Mouse (Mus musculus) layer of hippocampus, adult 11-12 months (tissue): ENCODE results near the gene Cygb.
"Not testable (repeated sequence)": the region's sequence is repeated elsewhere in the genome, so short reads cannot be mapped to it uniquely, and the experiment has no call there.

Experiments used
- DNase-seq: peaks from one replicate; pipeline ENCODE4 v3.0.0; 2022; ENCODE audit warnings: low spot score

The Cygb gene

GRCm38 (mm10) chr11:116674616-116675379 is 20.7 kb upstream of the Cygb start:
- no peak for DNase-seq

DNA sequence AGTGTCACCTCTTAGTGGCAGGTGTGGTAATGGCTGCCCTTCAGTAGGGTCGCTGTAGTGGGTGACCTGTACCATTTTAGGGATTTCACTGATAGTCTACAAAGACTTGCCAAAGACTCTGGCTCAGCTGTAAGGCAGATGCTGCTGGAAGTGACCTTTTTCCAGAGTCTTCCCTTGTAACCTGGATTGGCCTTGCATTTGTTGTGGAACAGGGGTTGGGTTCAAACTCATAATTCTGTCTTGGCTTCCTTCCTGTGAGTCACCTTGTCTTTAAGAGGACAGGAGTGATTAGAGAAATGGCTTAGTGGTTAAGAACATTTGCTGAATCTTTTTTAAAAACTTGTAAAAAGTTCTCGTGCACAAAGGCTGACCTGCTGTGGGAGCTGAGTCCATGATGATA is 19.3 kb upstream of the Cygb start:
- no peak for DNase-seq

- no peak for DNase-seq
Measured at GRCm38 (mm10) chr11:116672595-116672994, 18.5 kb upstream of the Cygb start.

DNA sequence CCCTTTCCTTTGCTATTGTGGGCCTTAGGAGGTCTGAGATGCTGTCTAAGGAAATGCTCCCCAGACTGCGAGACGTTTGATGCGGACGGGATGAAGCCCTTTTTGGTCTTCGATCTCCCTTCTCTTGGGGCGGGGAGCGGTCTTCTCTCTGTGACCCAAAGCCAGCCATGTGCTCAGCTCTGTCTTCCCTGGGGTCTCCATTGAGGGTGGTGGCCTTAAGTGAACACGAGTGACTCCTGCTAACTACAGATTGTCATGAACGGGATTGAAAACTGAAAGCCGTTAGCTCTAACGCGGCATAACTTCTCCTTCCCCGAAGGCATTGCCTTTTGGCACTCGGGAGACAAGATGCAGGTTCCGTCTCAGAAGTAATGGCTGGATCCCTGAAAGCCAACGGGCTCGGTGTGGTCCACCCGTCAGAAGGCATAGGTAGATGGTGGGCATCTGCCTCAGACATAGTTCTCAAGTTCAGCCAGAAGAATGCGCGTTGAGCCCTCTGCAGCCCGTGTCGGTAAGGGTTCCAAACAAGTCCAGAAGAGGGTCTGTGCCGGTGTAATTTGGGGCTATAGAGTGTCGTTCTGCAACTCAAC is 17.8 kb upstream of the Cygb start:
- DNase-seq: no peak

GRCm38 (mm10) chr11:116671112-116671844 is 17.2 kb upstream of the Cygb start:
- peak; percentile 97 for DNase-seq

DNA sequence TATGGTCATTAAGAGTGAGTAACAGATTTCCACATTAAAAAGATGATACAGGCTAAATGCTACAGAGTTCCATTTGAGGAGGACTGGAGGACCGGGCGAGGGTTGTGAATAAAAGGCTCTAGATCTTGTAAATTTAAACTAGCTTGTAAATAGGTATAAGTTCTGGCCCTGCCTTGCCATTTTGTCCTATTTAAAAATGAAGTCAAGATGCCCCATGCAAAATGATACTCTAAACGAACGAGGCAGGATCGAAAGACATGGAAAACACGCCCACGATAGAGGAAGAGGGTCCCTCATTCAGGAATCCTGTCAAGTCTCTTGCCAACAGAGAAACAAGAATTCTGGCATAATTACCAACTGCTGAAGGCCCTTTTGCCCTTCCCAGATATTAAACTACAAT is 16.3 kb upstream of the Cygb start:
- DNase-seq: no peak

- no peak for DNase-seq
Measured at GRCm38 (mm10) chr11:116669787-116670365, 15.8 kb upstream of the Cygb start.

- DNase-seq: no peak
Measured at GRCm38 (mm10) chr11:116669316-116669715, 15.2 kb upstream of the Cygb start.

GRCm38 (mm10) chr11:116668839-116669238 is 14.7 kb upstream of the Cygb start:
- DNase-seq: no peak

DNA sequence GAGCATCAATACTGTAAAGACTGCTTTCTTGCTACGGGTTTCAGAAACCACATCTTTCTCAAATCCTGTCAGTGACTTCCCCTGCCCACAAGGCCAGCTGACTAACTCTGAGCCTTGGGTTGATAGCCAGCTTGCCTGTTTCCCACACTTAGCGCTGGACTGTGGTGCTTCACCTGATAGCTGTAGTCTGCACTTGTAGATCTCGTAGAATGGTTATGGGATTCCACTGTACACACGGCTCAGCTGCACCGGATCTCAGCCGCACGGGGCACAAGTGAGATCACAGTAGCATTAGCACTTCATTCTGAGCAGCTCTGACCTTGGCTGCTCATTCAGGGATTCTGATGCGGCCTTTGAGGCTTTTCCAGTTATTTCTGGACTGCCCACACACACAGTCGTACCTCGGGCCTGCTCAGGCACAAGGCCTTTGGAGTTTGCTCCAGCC is 14.3 kb upstream of the Cygb start:
- no peak for DNase-seq

GRCm38 (mm10) chr11:116667930-116668329 is 13.8 kb upstream of the Cygb start:
- DNase-seq: no peak

GRCm38 (mm10) chr11:116667012-116667411 is 12.9 kb upstream of the Cygb start:
- DNase-seq: not testable (repeated sequence)

- no peak for DNase-seq
Measured at GRCm38 (mm10) chr11:116666566-116666965, 12.5 kb upstream of the Cygb start.

DNA sequence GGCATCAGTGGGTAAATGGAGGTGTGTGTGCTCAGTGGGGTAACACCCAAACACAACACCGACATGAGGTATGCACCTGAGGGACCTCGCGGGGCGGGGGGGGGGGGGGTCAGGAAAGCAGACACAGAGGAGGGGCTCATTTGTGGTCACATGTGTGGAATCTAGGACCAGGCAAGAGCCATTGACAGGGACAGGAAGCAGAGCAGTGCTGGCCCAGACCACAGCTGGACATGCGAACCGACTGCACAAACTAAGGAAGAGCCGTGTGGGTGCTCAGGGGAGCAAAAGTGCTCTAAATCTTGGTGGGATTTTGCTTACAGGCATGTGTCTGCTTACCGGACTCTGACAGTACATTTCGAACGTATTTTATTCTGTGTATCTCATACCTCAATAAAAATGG is 11.2 kb upstream of the Cygb start:
- no peak for DNase-seq

GRCm38 (mm10) chr11:116661948-116662377 is 7.8 kb upstream of the Cygb start:
- DNase-seq: peak; percentile 63

GRCm38 (mm10) chr11:116661291-116661947 is 7.3 kb upstream of the Cygb start:
- peak; percentile 53 for DNase-seq

- DNase-seq: peak; percentile 32
Measured at GRCm38 (mm10) chr11:116660181-116660580, 6.1 kb upstream of the Cygb start.

GRCm38 (mm10) chr11:116659027-116659621 is 5.0 kb upstream of the Cygb start:
- no peak for DNase-seq

DNA sequence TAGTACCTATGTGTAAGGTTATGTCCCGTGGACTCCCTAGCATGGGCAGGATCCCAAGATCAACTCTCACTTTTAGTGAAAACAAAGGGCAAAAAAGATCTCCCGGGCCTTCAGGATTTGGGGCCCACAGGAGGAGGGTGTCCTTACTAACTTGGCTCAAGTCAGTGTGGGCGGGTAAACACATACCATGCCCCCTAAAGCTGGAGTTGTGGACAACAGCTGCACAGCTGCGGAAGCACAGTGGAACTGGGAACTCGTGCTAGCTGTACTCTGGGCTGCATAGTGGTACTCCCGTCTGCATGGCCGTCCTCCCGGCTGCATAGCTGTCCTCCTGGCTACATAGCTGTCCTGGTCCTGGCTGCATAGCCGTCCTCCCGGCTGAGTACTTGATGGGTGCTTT is 4.1 kb upstream of the Cygb start:
- no peak for DNase-seq

DNA sequence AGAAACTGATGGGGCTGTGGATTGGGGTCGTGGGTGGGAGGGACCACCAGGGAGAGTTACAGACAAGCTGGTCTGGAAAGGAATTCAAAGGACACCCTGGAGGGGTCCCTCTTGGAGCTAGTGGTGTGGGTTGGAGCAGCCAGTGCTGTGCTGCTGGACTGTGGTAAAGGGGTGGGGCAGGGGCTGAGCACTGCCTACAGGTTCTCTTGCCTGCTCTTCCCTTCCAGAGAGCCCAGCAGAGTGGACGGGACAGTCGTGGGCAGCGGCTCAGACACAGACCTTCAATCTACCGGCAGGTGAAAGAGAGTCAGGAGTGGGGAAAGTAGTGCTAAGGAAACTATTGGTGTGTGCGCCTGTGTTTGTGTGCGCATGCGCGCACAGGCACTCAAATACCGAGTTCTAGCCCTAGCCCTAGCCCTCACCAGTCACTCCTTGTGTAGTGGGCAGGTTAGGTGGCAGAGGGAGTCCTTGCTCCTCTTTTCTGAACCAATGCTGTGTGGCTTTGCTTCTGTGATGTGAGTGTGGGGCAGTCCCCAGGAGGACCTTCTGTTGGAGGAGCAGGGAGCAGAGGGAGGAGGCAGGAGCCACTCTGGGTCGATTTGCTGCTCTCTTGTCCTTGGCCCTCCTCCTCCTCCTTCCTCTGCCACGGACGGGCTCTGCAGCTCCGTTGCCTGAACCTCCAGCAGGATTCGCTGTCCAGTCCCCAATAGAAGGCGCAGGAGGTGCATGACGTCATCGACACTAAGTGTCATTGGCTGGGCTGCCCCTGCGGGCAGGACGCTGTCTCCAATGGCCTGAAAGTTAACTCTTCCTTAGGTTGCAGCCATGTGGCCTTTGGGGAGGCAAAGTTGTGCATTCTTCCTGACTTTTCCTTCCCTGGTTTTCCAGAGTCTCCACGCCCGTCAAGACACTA is 3.5 kb upstream of the Cygb start:
- DNase-seq: peak; percentile 91
